Comparison of ENCODE assay signal across 6 mouse cellular contexts in genomic region chr14:53633743-53634142, GRCm38 (mm10).
DNase-seq lines count a peak whose midpoint lies in the region; ATAC-seq and TF ChIP-seq lines count a peak whose summit lies in the region.
"Not testable (repeated sequence)": the region's sequence is repeated elsewhere in the genome, so short reads cannot be mapped to it uniquely, and the experiment has no call there.

No protein-coding gene starts in this region.

- POLR2A ChIA-PET in Patski (lab: Charles Lee): not testable (repeated sequence)

- not testable (repeated sequence) for H3K27me3 ChIP-seq in C2C12 (ENCODE audit: control insufficient read depth, insufficient read depth, insufficient read length); Patski

- peak; percentile 78 for DNase-seq in 3134 (ENCODE audit: extremely low read depth, insufficient read length, low spot score)
- DNase-seq in Muller cell, postnatal 12 days (ENCODE audit: inconsistent ontology term): peak; percentile 63
- peak; percentile 15 for DNase-seq in Patski (ENCODE audit: low read depth, low spot score)
- DNase-seq in forelimb bud, embryonic 11.5 days (ENCODE audit: low read depth, low spot score): peak; percentile 18
- DNase-seq in mesoderm, embryonic 11.5 days (ENCODE audit: low read depth, low spot score): peak; percentile 28

- CTCF ChIA-PET in Patski (lab: Charles Lee): not testable (repeated sequence)

- H3K79me2 ChIP-seq in C2C12 (ENCODE audit: control insufficient read depth, insufficient read depth): not testable (repeated sequence)

- not testable (repeated sequence) for H3K79me3 ChIP-seq in C2C12 (ENCODE audit: low read depth)

- H3K4me3 ChIP-seq in C2C12 (ENCODE audit: insufficient read depth, poor library complexity, severe bottlenecking): not testable (repeated sequence)

- H3ac ChIP-seq in C2C12 (ENCODE audit: control insufficient read depth, insufficient read length, low read depth): not testable (repeated sequence)

- ATAC-seq in Patski: peak; percentile 92

- TF ChIP-seq CTCF in C2C12 (IDR thresholded peaks at IDR 0.05; ENCODE audit: control insufficient read depth, insufficient read depth, insufficient read length); Patski (IDR thresholded peaks at IDR 0.05): not testable (repeated sequence)

- in situ Hi-C loops in Patski (cut with MboI; ENCODE audit: low pct_unique_long_range_greater_than_20kb): not testable (repeated sequence)

- not testable (repeated sequence) for H3K36me3 ChIP-seq in C2C12 (ENCODE audit: control insufficient read depth, insufficient read depth)

TF ChIP-seq in C2C12, 6 proteins besides CTCF, POLR2A, EP300 and RAD21:
- peak; percentile 34 for TF ChIP-seq MYOD1 (IDR thresholded peaks at IDR 0.05; ENCODE audit: control insufficient read depth, insufficient read length, low read depth)
TF ChIP-seq in C2C12: peak in this region for 1; not testable (repeated sequence) for 5.

Comparison
In these comparisons a context has a peak if more than half of its experiments do, and no peak if none do; other contexts are left out.
1. DNase-seq: peak in every context shown above with its lines; median percentile 78 in 3134; 63 in Muller cell, postnatal 12 days; 28 in mesoderm, embryonic 11.5 days; 18 in forelimb bud, embryonic 11.5 days; 15 in Patski.